Mouse (Mus musculus) embryonic facial prominence, embryonic 12.5 days (tissue): ENCODE data around the gene Tesk2. TPM values are rescaled to one million over a fixed set of nuclear protein-coding genes. Genes with fewer than 3 reads are reported as not detected.
A peak's percentile ranks its signal among the peaks of the same experiment; 100 is the strongest.

ENCODE experiments used
- ATAC-seq: fragments of 200-750 bp; cut with Nextera tagmentation; 2 replicates; pipeline ENCODE4 v1.8.0; 2017; ENCODE audit not compliant: insufficient number of reproducible peaks, insufficient read depth, low FRiP score, low TSS enrichment
- H3K27ac ChIP-seq: fragments of 300-500 bp; sonication (generic); 2 replicates; pipeline ENCODE4 v1.5.1; 2016; ENCODE audit warnings: mild to moderate bottlenecking
- H3K27me3 ChIP-seq: fragments of 300-500 bp; sonication (generic); 2 replicates; pipeline ENCODE4 v1.6.1; 2016; ENCODE audit warnings: mild to moderate bottlenecking, moderate library complexity
- H3K36me3 ChIP-seq: fragments of 300-500 bp; sonication (generic); 2 replicates; pipeline ENCODE4 v1.6.1; 2016; ENCODE audit warnings: mild to moderate bottlenecking
- H3K4me1 ChIP-seq: fragments of 300-500 bp; sonication (generic); 2 replicates; pipeline ENCODE4 v1.6.1; 2016
- H3K4me2 ChIP-seq: fragments of 300-500 bp; sonication (generic); replicated peaks from 2 replicates; pipeline ENCODE4 v1.6.1; 2016; ENCODE audit warnings: mild to moderate bottlenecking, moderate library complexity
- H3K4me3 ChIP-seq: fragments of 300-500 bp; sonication (generic); 2 replicates; pipeline ENCODE4 v1.5.1; 2016; ENCODE audit warnings: mild to moderate bottlenecking
- H3K9ac ChIP-seq: fragments of 300-500 bp; sonication (generic); 2 replicates; pipeline ENCODE4 v1.6.1; 2016; ENCODE audit warnings: mild to moderate bottlenecking, moderate library complexity
- H3K9me3 ChIP-seq: fragments of 300-500 bp; sonication (generic); 2 replicates; pipeline ENCODE4 v1.6.1; 2016; ENCODE audit warnings: mild to moderate bottlenecking, moderate library complexity
- WGBS: fragments of 180-500 bp; shearing (Covaris S2); methylation state at CpG from one replicate; pipeline ENCODE4 v1.1.7; 2016; 5-methylcytosine and 5-hydroxymethylcytosine counted together
- polyA plus RNA-seq: library from polyadenylated mRNA; unstranded; fragments of >200 nt; fragmentation: Nextera tagmentation; extraction: Ambion mirVana; gene quantifications from 2 replicates; pipeline ENCODE4 v1.2.1, GENCODE M21; 2016

Tesk2 gene
- polyA plus RNA-seq, 1 experiment from 2014 or later, result 11.8 TPM

- no peaks in the 10 kb centered on the region for H3K27me3 ChIP-seq
Measured at GRCm38 (mm10) chr4:116796442-116797110, 75.8 kb downstream of the Tesk2 start.

GRCm38 (mm10) chr4:116799901-116800300 is 79.2 kb downstream of the Tesk2 start:
- no peak for ATAC-seq
- WGBS, result 36% methylated on average over 5 of the region's 5 CpGs

More at GRCm38 (mm10) chr4:116796442-116797110, 75.8 kb downstream of the Tesk2 start:
- H3K4me2 ChIP-seq, result no peak overlapping the region
- H3K27ac ChIP-seq, result no peak overlapping the region
- no peak overlapping the region for H3K4me3 ChIP-seq
- H3K9ac ChIP-seq, result no peak overlapping the region
- no peaks in the 10 kb centered on the region for H3K4me1 ChIP-seq
- 78% methylated on average over 1 of the region's 1 CpGs for WGBS
- no peak for ATAC-seq
- H3K36me3 ChIP-seq, result 0 out of 2 replicates have a peak, but pooled peaks cover under 1% of the 10 kb centered on the region
- no peaks in the 10 kb centered on the region for H3K9me3 ChIP-seq

DNA sequence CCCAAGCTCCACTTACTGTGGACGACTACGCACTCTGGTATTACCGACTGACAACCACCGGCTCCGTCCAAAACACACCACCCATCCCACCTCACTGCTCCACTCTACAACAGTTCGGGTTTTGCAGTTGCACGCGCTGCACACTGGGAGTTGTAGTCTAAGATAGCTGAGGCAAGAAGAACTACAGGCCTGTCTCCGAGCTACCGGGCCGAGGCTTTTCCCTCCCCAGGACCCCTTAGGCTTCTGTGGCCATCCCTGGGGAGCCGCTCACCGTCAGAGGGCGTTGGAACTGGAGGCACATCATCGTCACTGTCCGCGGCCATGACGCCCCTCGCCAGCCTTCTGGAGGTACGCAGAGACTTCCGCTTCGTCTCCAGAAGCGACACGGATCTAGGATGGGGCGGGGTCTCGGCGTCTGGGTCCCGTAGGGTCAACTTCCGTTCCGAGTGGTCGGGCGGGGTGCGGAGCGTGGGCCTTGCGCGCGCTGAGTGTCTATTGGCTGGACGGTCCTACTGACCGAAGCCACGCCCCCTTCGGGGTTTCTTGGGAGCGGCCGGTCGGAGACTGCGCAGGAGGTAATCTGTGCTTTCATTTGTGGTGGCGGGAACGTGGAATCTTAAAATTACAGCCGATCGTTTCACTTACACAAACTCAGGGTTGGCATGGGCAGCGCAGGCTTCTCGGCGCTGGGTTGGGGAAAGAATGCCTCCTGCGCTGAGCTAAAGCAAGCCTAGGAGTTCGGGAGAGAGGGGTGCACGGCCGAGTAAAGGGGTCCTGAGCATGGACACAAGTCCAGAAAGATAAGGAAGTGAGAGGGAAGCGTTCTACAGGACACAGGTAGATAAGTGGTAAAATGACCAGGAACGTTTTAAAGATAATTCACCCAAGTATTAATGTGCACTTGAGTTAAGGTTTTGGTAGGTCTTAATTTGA is 86.7 kb downstream of the Tesk2 start, which contains the start of the genes Toe1 and Mutyh:
Gene Toe1 (minus strand): TSS at position 444 of the 933 bp plus-strand sequence.
Gene Mutyh (plus strand): TSS at position 527 of the 933 bp plus-strand sequence.
- H3K4me3 ChIP-seq, result peak within 1 kb of the TSS; percentile 68
- ATAC-seq, result peak; percentile 97
- H3K4me1 ChIP-seq, result peaks cover 9% of the 10 kb centered on the region
- H3K9me3 ChIP-seq, result no peaks in the 10 kb centered on the region
- H3K9ac ChIP-seq, result peak within 1 kb of the TSS; percentile 68
- H3K36me3 ChIP-seq, result peaks cover 33% of the 10 kb centered on the region
- peak within 1 kb of the TSS; percentile 82 for H3K27ac ChIP-seq
- no peaks in the 10 kb centered on the region for H3K27me3 ChIP-seq
- WGBS, result under 1% methylated on average over 58 of the region's 58 CpGs
- peak within 1 kb of the TSS; percentile 66 for H3K4me2 ChIP-seq

More at GRCm38 (mm10) chr4:116799901-116800300, 79.2 kb downstream of the Tesk2 start:
- H3K4me1 ChIP-seq, result no peaks in the 10 kb centered on the region
- H3K27me3 ChIP-seq, result no peaks in the 10 kb centered on the region
- no peak overlapping the region for H3K4me2 ChIP-seq
- H3K9me3 ChIP-seq, result no peaks in the 10 kb centered on the region
- no peak overlapping the region for H3K27ac ChIP-seq
- no peak overlapping the region for H3K4me3 ChIP-seq
- no peak overlapping the region for H3K9ac ChIP-seq
- H3K36me3 ChIP-seq, result peaks cover 32% of the 10 kb centered on the region

DNA sequence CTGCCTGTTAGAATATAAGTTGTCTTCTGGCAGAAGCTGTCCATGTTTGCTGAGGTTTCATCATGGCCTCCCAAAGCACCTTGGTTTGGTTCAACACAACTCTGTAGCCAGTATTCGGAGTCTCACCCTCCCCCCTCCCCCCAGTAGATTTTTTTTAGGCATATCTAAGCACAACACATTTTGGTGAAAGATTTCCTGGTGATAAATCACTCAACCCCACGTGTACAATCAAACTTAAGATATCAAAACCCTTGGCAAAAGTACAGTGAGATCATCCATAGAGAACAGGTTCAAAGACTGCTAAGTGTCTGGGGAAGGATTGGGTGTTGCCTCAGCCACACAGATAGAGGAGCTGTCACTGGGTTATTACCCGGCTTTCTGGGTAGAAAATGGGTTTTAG is 90.3 kb downstream of the Tesk2 start:
- H3K9ac ChIP-seq, result no peak overlapping the region
- H3K4me1 ChIP-seq, result peaks cover 8% of the 10 kb centered on the region
- H3K36me3 ChIP-seq, result peaks cover 4% of the 10 kb centered on the region; the same call in 1 of the 2 replicates
- WGBS, result 87% methylated on average over 3 of the region's 3 CpGs
- no peak overlapping the region for H3K4me2 ChIP-seq
- no peak overlapping the region for H3K4me3 ChIP-seq
- no peaks in the 10 kb centered on the region for H3K9me3 ChIP-seq
- ATAC-seq, result no peak
- no peak overlapping the region for H3K27ac ChIP-seq
- no peaks in the 10 kb centered on the region for H3K27me3 ChIP-seq

DNA sequence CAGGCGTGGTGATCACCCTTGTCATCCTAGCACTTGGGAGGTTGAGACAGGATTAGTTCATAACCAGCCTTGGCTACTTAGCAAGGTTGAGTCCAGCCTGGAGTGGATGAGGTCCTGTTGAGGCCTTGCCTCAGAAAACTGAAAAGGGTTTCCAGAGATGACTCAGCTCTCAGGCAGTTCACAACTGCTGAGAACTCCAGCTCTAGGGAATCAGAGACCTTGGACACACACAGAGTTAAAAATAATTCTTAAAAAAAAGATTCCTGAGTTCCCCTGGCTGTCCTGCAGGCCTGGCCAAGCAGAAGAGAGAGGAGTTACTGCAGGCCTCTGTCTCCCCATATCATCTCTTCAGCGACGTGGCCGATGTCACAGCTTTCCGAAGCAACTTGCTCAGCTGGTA is 94.5 kb downstream of the Tesk2 start:
- Histone ChIP-seq H3K4me2 (no peak overlapping the region), H3K36me3 (peaks cover 28% of the 10 kb centered on the region), H3K4me3 (no peak overlapping the region), H3K27ac (no peak overlapping the region), H3K4me1 (no peaks in the 10 kb centered on the region), H3K27me3 (peaks cover 9% of the 10 kb centered on the region), H3K9ac (no peak overlapping the region), H3K9me3 (no peaks in the 10 kb centered on the region)
- WGBS, result 91% methylated on average over 5 of the region's 5 CpGs
- no peak for ATAC-seq

DNA sequence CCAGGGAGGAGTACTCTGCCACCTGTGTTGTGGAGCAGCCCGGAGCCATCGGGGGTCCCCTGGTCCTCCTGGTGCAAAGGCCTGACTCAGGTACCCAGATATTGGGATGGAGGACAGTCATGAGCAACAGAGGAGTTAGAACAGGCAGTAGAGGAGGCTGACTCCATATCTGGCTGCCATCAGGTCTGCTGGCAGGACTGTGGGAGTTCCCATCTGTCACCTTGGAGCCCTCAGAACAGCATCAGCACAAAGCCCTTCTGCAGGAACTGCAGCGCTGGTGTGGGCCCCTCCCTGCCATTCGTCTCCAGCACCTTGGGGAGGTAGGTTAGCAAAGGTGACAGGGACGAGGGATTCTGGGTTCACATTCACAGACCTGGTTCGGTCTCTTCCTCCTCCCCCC is 96.7 kb downstream of the Tesk2 start:
- WGBS, result 88% methylated on average over 6 of the region's 6 CpGs
- peaks cover 28% of the 10 kb centered on the region for H3K36me3 ChIP-seq

GRCm38 (mm10) chr4:116819968-116820901 is 99.5 kb downstream of the Tesk2 start:
- H3K9me3 ChIP-seq, result no peaks in the 10 kb centered on the region
- H3K4me3 ChIP-seq, result peak overlapping the region; percentile 51
- H3K9ac ChIP-seq, result peak overlapping the region; percentile 40
- H3K36me3 ChIP-seq, result peaks cover 24% of the 10 kb centered on the region
- no peak for ATAC-seq
- no peak overlapping the region for H3K27ac ChIP-seq
- 16% methylated on average over 32 of the region's 32 CpGs for WGBS
- peaks cover 10% of the 10 kb centered on the region for H3K4me1 ChIP-seq
- peaks cover 22% of the 10 kb centered on the region for H3K27me3 ChIP-seq
- peak overlapping the region; percentile 95 for H3K4me2 ChIP-seq

More for the DNA sequence above, 96.7 kb downstream of the Tesk2 start:
- peaks cover 22% of the 10 kb centered on the region for H3K27me3 ChIP-seq
- peaks cover 8% of the 10 kb centered on the region for H3K4me1 ChIP-seq
- no peak for ATAC-seq
- no peak overlapping the region for H3K4me2 ChIP-seq
- no peak overlapping the region for H3K9ac ChIP-seq
- no peaks in the 10 kb centered on the region for H3K9me3 ChIP-seq
- no peak overlapping the region for H3K27ac ChIP-seq
- H3K4me3 ChIP-seq, result no peak overlapping the region

GRCm38 (mm10) chr4:116820902-116821693 is 100.3 kb downstream of the Tesk2 start:
- peaks cover 13% of the 10 kb centered on the region for H3K4me1 ChIP-seq
- ATAC-seq, result peak; percentile 62
- under 1% methylated on average over 51 of the region's 51 CpGs for WGBS
- H3K27me3 ChIP-seq, result peaks cover 22% of the 10 kb centered on the region
- peak overlapping the region; percentile 95 for H3K4me2 ChIP-seq
- peak overlapping the region; percentile 51 for H3K4me3 ChIP-seq
- no peak overlapping the region for H3K27ac ChIP-seq
- no peaks in the 10 kb centered on the region for H3K9me3 ChIP-seq
- peaks cover 24% of the 10 kb centered on the region for H3K36me3 ChIP-seq
- H3K9ac ChIP-seq, result peak overlapping the region; percentile 40

DNA sequence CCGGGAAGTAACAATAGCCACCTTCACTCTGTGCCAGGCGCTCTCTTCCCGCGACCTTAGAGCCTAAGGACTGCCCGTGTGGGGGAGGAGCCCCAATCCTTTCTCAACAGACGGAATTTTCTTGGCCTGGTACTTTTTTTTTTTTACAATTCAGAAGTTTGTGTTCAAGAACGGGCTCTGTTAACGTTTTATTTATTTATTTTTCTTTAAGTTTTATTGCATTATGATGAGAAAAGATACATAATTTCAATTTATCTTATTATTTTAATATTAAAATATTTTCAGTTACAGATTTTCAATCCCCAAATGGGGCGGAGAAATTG is 100.9 kb downstream of the Tesk2 start, which contains the start of gene Hpdl:
Gene Hpdl (minus strand): TSS at position 14 of the 323 bp plus-strand sequence.
- H3K9me3 ChIP-seq, result no peaks in the 10 kb centered on the region
- H3K36me3 ChIP-seq, result peaks cover 19% of the 10 kb centered on the region
- 12% methylated on average over 9 of the region's 9 CpGs for WGBS
- H3K4me1 ChIP-seq, result peaks cover 13% of the 10 kb centered on the region
- peak within 1 kb of the TSS; percentile 40 for H3K9ac ChIP-seq
- peak within 1 kb of the TSS; percentile 95 for H3K4me2 ChIP-seq
- H3K27ac ChIP-seq, result no peak within 1 kb of the TSS
- peak within 1 kb of the TSS; percentile 51 for H3K4me3 ChIP-seq
- peaks cover 22% of the 10 kb centered on the region for H3K27me3 ChIP-seq
- ATAC-seq, result no peak; the same call in 1 of the 2 replicates

DNA sequence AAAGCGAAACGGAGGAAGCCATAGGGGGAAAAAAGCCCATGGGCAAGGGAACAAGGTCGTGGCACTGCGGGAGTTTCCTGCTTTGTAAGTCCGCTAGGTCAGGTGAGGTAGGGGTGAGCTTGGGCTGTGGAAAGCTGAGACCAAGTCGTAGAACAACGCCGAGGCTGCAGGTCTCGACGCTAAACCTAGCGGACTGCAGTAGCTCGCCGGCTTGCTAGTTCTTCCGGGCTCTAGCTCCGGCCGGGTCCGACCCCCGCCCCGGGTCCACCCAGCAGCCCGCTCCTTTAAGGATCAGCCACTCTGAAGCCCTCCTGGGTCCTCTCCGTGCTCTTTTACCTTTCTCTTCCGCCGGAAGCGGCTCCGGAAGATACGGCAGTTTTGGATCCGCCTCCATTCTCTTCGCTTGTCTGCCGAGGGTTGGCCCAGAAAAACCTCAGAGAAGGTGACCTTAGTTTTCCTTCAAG is 103.8 kb downstream of the Tesk2 start:
- ATAC-seq, result no peak
- peak overlapping the region; percentile 49 for H3K4me3 ChIP-seq
- H3K4me1 ChIP-seq, result peaks cover 13% of the 10 kb centered on the region
- peaks cover 19% of the 10 kb centered on the region for H3K27me3 ChIP-seq
- H3K36me3 ChIP-seq, result no peaks in the 10 kb centered on the region
- H3K9me3 ChIP-seq, result no peaks in the 10 kb centered on the region
- H3K4me2 ChIP-seq, result peak overlapping the region; percentile 67
- peak overlapping the region; percentile 69 for H3K27ac ChIP-seq
- H3K9ac ChIP-seq, result peak overlapping the region; percentile 65
- WGBS, result 2% methylated on average over 29 of the region's 29 CpGs
